Mouse (Mus musculus): ENCODE data around the gene Ipcef1. TPM values are rescaled to one million over a fixed set of nuclear protein-coding genes. Genes with fewer than 3 reads are reported as not detected.

The Ipcef1 gene
- polyA plus RNA-seq, 1 experiment from 2014 or later, result 0.48 TPM

Other genes starting within 250 kb of the Ipcef1 start
- 8.7 and 9.1 TPM in 2 replicates for gene Cnksr3, start 159.8 kb upstream of the Ipcef1 start, polyA plus RNA-seq (2016; fragmentation: Nextera tagmentation; extraction: Ambion mirVana)